Mouse (Mus musculus) urinary bladder, adult 18-20 months (tissue): ENCODE measurements around the gene Cfdp1.

Experiments
- DNase-seq, 2 experiments: peaks; one replicate each; pipeline ENCODE4 v3.0.0; 2022; ENCODE audit warnings: low spot score in 2 of 2, mixed read lengths in 2 of 2

Gene Cfdp1

GRCm38 (mm10) chr8:111793324-111793917, 60.7 kb downstream of the Cfdp1 start:
- DNase-seq = no peak

DNA sequence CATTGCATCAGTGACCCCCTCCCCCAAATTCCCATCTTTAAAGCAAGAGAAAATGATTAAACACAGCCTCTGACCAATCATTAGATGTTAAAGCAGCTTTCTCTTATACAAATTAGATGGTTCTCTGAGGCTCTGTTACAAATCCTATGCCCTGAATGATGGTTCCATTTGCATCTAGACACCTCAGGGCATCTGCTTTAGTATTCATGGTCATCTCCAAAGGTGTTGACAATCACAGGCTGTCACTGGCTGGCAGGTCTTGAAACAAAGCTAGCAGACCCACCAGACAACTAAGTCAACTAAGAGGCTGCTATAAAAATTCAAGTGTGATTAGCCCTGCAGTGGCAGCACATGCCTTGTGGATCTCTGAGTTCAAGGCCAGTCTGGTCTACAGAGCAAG, 64.5 kb downstream of the Cfdp1 start:
- no peak for DNase-seq

DNA sequence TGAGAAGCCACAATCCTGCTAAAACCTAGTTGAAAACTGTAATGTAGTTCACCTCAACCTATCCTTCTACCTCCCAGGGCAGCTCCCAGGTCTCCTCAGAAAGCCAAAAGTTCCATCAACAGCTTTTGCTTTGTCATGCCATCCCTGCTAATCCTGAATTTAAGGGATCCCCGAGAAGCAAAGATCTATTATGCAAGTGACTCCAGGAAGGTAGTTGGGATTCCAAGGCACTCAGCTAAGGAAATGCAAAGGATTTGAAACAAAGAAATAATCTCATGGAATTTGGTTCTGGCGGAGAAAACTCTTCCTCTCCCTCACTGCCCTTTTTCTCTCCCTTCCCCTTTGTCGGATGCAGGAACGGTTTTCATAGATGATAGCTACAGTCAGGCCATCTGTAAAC, 64.9 kb downstream of the Cfdp1 start:
- DNase-seq = no peak

GRCm38 (mm10) chr8:111788497-111788896, 65.6 kb downstream of the Cfdp1 start:
- no peak for DNase-seq

GRCm38 (mm10) chr8:111788085-111788484, 66.0 kb downstream of the Cfdp1 start:
- DNase-seq = no peak

DNA sequence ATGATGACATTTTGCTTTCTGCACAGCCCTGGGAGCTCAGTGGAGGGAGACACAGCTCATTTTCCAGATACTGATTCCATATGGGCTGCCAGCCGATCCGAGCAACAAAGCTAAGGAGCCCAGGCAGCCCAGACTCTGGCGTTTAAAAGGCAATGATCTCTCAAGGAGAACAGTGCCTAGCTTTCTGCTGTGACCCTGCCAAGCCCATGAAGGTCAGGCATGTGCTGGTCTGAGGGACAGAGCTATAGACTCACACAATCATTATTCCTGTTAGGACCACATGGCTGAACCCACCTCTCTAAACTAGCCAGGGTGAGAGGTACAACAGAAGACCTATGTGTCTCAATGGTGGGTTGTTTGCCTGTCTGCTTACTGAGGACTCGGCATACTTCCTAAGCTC, 66.4 kb downstream of the Cfdp1 start:
- DNase-seq = no peak

- DNase-seq = no peak
Measured at GRCm38 (mm10) chr8:111786701-111787588, 67.1 kb downstream of the Cfdp1 start.

- DNase-seq = no peak
Measured at GRCm38 (mm10) chr8:111786116-111786515, 68.0 kb downstream of the Cfdp1 start.

GRCm38 (mm10) chr8:111782671-111783394, 71.3 kb downstream of the Cfdp1 start:
- no peak for DNase-seq

DNA sequence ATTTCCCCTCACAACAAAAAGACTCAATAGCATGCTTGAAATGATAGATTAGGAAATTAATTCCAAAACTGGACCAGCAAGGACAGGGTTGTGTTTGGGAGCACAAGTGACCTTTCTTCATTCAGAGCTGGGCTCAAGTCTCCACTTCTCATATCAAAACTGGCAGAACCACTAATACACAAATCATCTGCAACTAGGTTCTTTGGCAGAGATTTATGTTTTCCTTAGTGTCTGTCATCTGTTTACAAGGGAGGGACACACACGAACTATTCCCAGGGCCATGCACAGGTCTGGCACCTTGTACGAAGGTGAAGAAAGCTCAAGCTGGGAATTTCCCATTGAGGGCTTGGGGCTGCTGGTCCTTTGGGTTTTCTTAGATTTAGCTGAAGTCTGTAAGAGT, 71.9 kb downstream of the Cfdp1 start:
- DNase-seq = no peak

GRCm38 (mm10) chr8:111780697-111781424, 73.2 kb downstream of the Cfdp1 start:
- DNase-seq = no peak

GRCm38 (mm10) chr8:111779690-111780089, 74.4 kb downstream of the Cfdp1 start:
- peak; percentile 23 to 24 for DNase-seq

DNA sequence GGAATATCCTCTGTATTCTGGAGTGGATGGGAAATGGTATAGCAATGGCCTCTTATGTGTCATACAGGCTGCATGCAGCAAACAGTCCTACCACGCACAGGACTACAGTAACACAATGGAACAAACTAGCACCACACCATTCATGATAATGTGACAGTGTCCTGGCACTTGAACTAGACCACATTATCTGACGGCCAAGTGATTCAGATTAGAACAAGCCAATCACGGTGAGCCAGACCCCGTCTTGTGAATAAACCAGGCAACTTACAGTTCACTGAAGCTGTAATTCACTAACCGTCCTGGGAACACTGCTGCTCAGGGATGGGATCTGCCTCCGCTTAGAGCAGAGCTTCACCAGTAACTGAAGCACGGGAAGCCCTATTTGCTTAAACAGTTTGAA, 75.3 kb downstream of the Cfdp1 start:
- DNase-seq = no peak

GRCm38 (mm10) chr8:111776492-111776891, 77.6 kb downstream of the Cfdp1 start:
- no peak for DNase-seq

DNA sequence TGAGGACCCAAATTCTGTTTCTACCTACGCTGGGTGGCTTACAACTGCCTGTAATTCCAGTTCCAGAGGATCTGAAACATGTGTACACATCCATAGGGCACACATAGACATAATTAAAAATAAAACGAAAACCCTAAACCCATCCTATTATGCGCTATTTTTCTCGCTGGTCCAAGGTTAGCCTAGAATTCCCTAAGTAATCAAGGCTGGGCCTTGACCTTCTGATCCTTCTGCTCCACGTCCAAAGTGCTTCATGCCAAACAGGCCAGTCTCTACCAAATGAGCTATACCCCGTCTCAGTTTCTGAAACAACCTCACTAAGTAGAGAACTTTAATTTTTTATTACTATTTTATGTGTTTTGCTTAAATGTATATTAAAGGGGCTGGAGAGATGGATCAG, 78.3 kb downstream of the Cfdp1 start:
- DNase-seq = no peak

GRCm38 (mm10) chr8:111773476-111773875, 80.6 kb downstream of the Cfdp1 start:
- DNase-seq = no peak

- DNase-seq = no peak
Measured at GRCm38 (mm10) chr8:111773057-111773456, 81.0 kb downstream of the Cfdp1 start.

DNA sequence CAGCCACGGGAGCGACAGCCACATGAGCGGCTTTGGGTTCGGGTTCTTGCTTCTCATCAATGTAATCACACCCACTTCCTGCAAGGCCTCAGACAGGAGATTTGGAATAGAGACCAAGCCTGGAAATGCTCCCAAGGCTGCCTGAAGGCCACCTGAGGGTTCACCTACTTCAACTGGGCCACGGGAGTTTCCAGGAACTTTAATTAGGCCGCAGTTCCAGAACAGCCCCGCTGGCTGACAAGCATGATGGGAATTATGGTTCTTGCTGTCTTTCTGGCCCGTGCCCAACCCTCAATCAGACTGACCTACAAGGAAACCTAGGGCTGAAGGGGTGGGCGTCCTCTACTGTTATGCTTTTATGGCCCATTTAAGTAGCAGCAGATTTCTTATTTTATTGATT, 82.0 kb downstream of the Cfdp1 start:
- no peak for DNase-seq

GRCm38 (mm10) chr8:111771625-111772020, 82.5 kb downstream of the Cfdp1 start:
- DNase-seq = no peak

GRCm38 (mm10) chr8:111770958-111771624, 83.0 kb downstream of the Cfdp1 start:
- no peak for DNase-seq

GRCm38 (mm10) chr8:111769764-111770428, 84.2 kb downstream of the Cfdp1 start:
- no peak for DNase-seq
